Mouse (Mus musculus): ENCODE data around the gene Fam184a.
"Not testable (repeated sequence)": the region's sequence is repeated elsewhere in the genome, so short reads cannot be mapped to it uniquely, and the experiment has no call there.

Gene Fam184a

GRCm38 (mm10) chr10:53688952-53689584 is 61.9 kb downstream of the Fam184a start:
- DNase-seq = no peak

- no peak for DNase-seq
Observed at GRCm38 (mm10) chr10:53688533-53688932, 62.4 kb downstream of the Fam184a start.

GRCm38 (mm10) chr10:53687888-53688287 is 63.0 kb downstream of the Fam184a start:
- DNase-seq = no peak

- DNase-seq = no peak
Observed at GRCm38 (mm10) chr10:53685806-53686205, 65.1 kb downstream of the Fam184a start.

GRCm38 (mm10) chr10:53683226-53683625 is 67.7 kb downstream of the Fam184a start:
- DNase-seq = no peak

GRCm38 (mm10) chr10:53679690-53680557 is 71.0 kb downstream of the Fam184a start:
- DNase-seq = no peak

- no peak for DNase-seq
Observed at GRCm38 (mm10) chr10:53661788-53662187, 89.1 kb downstream of the Fam184a start.

- peak; percentile 4 for DNase-seq
Observed at GRCm38 (mm10) chr10:53654239-53654638, 96.7 kb downstream of the Fam184a start.

- DNase-seq = no peak
Observed at GRCm38 (mm10) chr10:53650683-53651082, 100.2 kb downstream of the Fam184a start.

- DNase-seq = peak; percentile 15
Observed at GRCm38 (mm10) chr10:53641507-53641906, 109.4 kb downstream of the Fam184a start.

- DNase-seq = peak; percentile 23
Observed at GRCm38 (mm10) chr10:53635246-53635971, 115.5 kb downstream of the Fam184a start.

- no peak for DNase-seq
Observed at GRCm38 (mm10) chr10:53634160-53634559, 116.8 kb downstream of the Fam184a start.

- DNase-seq = not testable (repeated sequence)
Observed at GRCm38 (mm10) chr10:53630339-53630738, 120.6 kb downstream of the Fam184a start, which contains the start of gene Mcm9. Gene Mcm9 (minus strand): TSS chr10:53630439.

GRCm38 (mm10) chr10:53629918-53630250 is 121.0 kb downstream of the Fam184a start:
- DNase-seq = peak; percentile 94

- peak; percentile 95 for DNase-seq
Observed at GRCm38 (mm10) chr10:53629247-53629917, 121.5 kb downstream of the Fam184a start.

- no peak for DNase-seq
Observed at GRCm38 (mm10) chr10:53615850-53616616, 134.9 kb downstream of the Fam184a start.

GRCm38 (mm10) chr10:53613955-53614354 is 137.0 kb downstream of the Fam184a start:
- peak; percentile 33 for DNase-seq

GRCm38 (mm10) chr10:53612172-53612571 is 138.8 kb downstream of the Fam184a start:
- no peak for DNase-seq

GRCm38 (mm10) chr10:53608274-53608673 is 142.6 kb downstream of the Fam184a start:
- DNase-seq = no peak

- DNase-seq = no peak
Observed at GRCm38 (mm10) chr10:53605328-53605727, 145.6 kb downstream of the Fam184a start.

- no peak for DNase-seq
Observed at GRCm38 (mm10) chr10:53598821-53599220, 152.1 kb downstream of the Fam184a start.

All from kidney, adult 18-20 months (tissue).